Mouse (Mus musculus) midbrain, postnatal 0 days (tissue): ENCODE measurements around the gene Gm1043. TPM values are rescaled to one million over a fixed set of nuclear protein-coding genes. Genes with fewer than 3 reads are reported as not detected.

Experiments
- ATAC-seq: fragments of 200-750 bp; cut with Nextera tagmentation; 2 replicates; pipeline ENCODE4 v1.8.0; 2017; ENCODE audit warnings: moderate number of reproducible peaks, mild to moderate bottlenecking, moderate TSS enrichment, moderate library complexity; ENCODE audit not compliant: low FRiP score
- DNase-seq: peaks from one replicate; pipeline ENCODE4 v3.0.0-alpha.2; 2015; ENCODE audit warnings: low spot score
- H3K27ac ChIP-seq: fragments of 300-500 bp; sonication (generic); 2 replicates; pipeline ENCODE4 v1.5.1; 2014; ENCODE audit warnings: low read depth, mild to moderate bottlenecking, low read length, mixed read lengths
- H3K27me3 ChIP-seq: fragments of 300-500 bp; sonication (generic); 2 replicates; pipeline ENCODE4 v1.6.1; 2014; ENCODE audit warnings: low read length, control low read depth, mixed read lengths; ENCODE audit not compliant: insufficient read depth
- H3K36me3 ChIP-seq: fragments of 300-500 bp; sonication (generic); 2 replicates; pipeline ENCODE4 v1.6.1; 2014; ENCODE audit warnings: low read length, control low read depth, mixed read lengths; ENCODE audit not compliant: insufficient read depth
- H3K4me1 ChIP-seq: fragments of 300-500 bp; sonication (generic); 2 replicates; pipeline ENCODE4 v1.6.1; 2014; ENCODE audit warnings: mild to moderate bottlenecking, control low read depth, antibody characterized with exemption, low read length, mixed read lengths; ENCODE audit not compliant: insufficient read depth
- H3K4me2 ChIP-seq: fragments of 300-500 bp; sonication (generic); 2 replicates; pipeline ENCODE4 v1.6.1; 2014; ENCODE audit warnings: low read depth, mild to moderate bottlenecking, low read length, mixed read lengths; ENCODE audit not compliant: poor library complexity, severe bottlenecking
- H3K4me3 ChIP-seq: fragments of 300-500 bp; sonication (generic); 2 replicates; pipeline ENCODE4 v1.5.1; 2014; ENCODE audit warnings: low read depth, mild to moderate bottlenecking, low read length, moderate library complexity
- H3K9ac ChIP-seq: fragments of 300-500 bp; sonication (generic); replicated peaks from 2 replicates; pipeline ENCODE4 v1.6.1; 2014; ENCODE audit warnings: mild to moderate bottlenecking, low read length, moderate library complexity, mixed read lengths; ENCODE audit not compliant: poor library complexity, severe bottlenecking
- H3K9me3 ChIP-seq: fragments of 300-500 bp; sonication (generic); 2 replicates; pipeline ENCODE4 v1.6.1; 2016; ENCODE audit warnings: low read length, control low read depth
- CTCF ChIP-seq: IDR thresholded peaks from 2 replicates; pipeline ENCODE4 v1.5.1; 2016; ENCODE audit warnings: antibody characterized with exemption, mild to moderate bottlenecking
- WGBS: fragments of 180-500 bp; shearing (Covaris S2); extraction: QIAGEN DNeasy Blood & Tissue Kit; methylation state at CpG from one replicate; pipeline ENCODE4 v1.1.7; 2014; 5-methylcytosine and 5-hydroxymethylcytosine counted together
- polyA plus RNA-seq: library from polyadenylated mRNA; unstranded; fragments of >200 nt; fragmentation: Nextera tagmentation; extraction: Ambion mirVana; gene quantifications from 2 replicates; pipeline ENCODE4 v1.2.1, GENCODE M21; 2015
- total RNA-seq: library from RNA; depleted of rRNA; stranded (reverse); fragments of >200 nt; gene quantifications from 2 replicates; pipeline ENCODE4 v1.2.3, GENCODE M21; 2014

The Gm1043 gene
- total and polyA plus RNA-seq, 2 experiments from 2014 or later: 1.6 to 19.4 TPM

DNA sequence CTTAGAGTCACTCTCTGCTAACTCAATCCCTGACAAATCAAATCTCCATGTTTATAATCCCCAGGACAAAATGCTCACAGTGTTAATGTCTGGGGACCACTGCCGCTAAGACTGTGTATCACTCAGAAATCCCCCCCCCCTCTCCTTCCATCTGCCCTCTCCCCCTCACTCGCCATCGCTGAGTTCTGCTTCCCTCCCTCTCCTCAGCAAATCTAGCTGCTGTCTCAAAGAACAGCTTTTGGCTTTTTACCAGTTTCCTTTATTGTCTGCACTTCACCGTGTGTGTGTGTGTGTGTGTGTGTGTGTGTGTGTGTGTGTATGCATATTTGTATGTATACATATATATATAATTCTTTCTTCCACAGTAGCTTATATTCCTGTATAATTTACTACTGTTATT lies 91.3 kb downstream of the Gm1043 start:
- ATAC-seq (no peak), DNase-seq (peak; percentile 44)
- Histone ChIP-seq H3K9ac (no peak overlapping the region), H3K27ac (no peak overlapping the region; the same call in 1 of the 2 replicates), H3K4me1 (0 out of 2 replicates have a peak, but pooled peaks cover 4% of the 10 kb centered on the region), H3K4me2 (no peak overlapping the region), H3K9me3 (no peaks in the 10 kb centered on the region), H3K4me3 (no peak overlapping the region), H3K27me3 (0 out of 2 replicates have a peak, but pooled peaks cover 3% of the 10 kb centered on the region), H3K36me3 (peaks cover 8% of the 10 kb centered on the region)
- WGBS: 25% methylated on average over 4 of the region's 4 CpGs
- TF ChIP-seq CTCF: no peak

DNA sequence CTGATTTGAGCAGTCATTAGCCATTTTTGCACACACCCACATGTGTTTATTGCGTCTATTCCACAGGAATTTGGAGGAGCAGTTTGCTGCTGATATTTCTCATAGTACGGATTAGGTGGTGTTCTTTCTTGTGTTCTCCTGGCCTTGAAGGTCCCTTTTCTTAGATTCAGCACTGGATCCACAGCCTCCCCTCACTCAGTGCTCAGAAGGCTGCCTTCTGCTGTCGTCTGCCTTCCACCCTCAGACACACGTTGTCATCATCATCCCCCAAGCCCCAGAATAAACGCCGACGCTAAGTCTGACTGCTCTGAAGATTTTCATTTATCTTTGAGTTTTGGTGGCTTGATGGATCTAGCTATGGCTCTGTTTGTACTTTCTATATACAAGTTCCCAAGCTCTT lies 91.9 kb downstream of the Gm1043 start:
- DNase-seq: no peak

GRCm38 (mm10) chr5:37178811-37179210 lies 93.6 kb downstream of the Gm1043 start:
- H3K4me3 ChIP-seq: no peak overlapping the region
- WGBS: 69% methylated on average over 4 of the region's 4 CpGs
- H3K27ac ChIP-seq: no peak overlapping the region
- no peak for DNase-seq
- no peak for TF ChIP-seq CTCF
- no peak overlapping the region for H3K9ac ChIP-seq
- no peak overlapping the region for H3K4me2 ChIP-seq
- H3K27me3 ChIP-seq: 0 out of 2 replicates have a peak, but pooled peaks cover 3% of the 10 kb centered on the region
- H3K9me3 ChIP-seq: no peaks in the 10 kb centered on the region
- no peak for ATAC-seq
- peaks cover 6% of the 10 kb centered on the region for H3K36me3 ChIP-seq
- 0 out of 2 replicates have a peak, but pooled peaks cover 4% of the 10 kb centered on the region for H3K4me1 ChIP-seq

More for the DNA sequence above, 91.9 kb downstream of the Gm1043 start:
- Histone ChIP-seq H3K4me1 (0 out of 2 replicates have a peak, but pooled peaks cover 4% of the 10 kb centered on the region), H3K36me3 (peaks cover 8% of the 10 kb centered on the region), H3K9ac (no peak overlapping the region), H3K9me3 (no peaks in the 10 kb centered on the region), H3K27ac (no peak overlapping the region; the same call in 1 of the 2 replicates), H3K4me3 (no peak overlapping the region), H3K4me2 (no peak overlapping the region), H3K27me3 (0 out of 2 replicates have a peak, but pooled peaks cover 3% of the 10 kb centered on the region)
- no peak for TF ChIP-seq CTCF
- no peak for ATAC-seq
- 62% methylated on average over 7 of the region's 7 CpGs for WGBS

GRCm38 (mm10) chr5:37179872-37180271 lies 94.7 kb downstream of the Gm1043 start:
- Histone ChIP-seq H3K9me3 (no peaks in the 10 kb centered on the region), H3K27me3 (no peaks in the 10 kb centered on the region), H3K4me2 (no peak overlapping the region), H3K27ac (no peak overlapping the region), H3K4me3 (no peak overlapping the region), H3K36me3 (no peaks in the 10 kb centered on the region), H3K9ac (no peak overlapping the region), H3K4me1 (0 out of 2 replicates have a peak, but pooled peaks cover 4% of the 10 kb centered on the region)
- 90% methylated on average over 9 of the region's 9 CpGs for WGBS
- no peak for TF ChIP-seq CTCF
- DNase-seq: no peak
- ATAC-seq: no peak

- DNase-seq: no peak
- Histone ChIP-seq H3K36me3 (no peaks in the 10 kb centered on the region), H3K27ac (no peak overlapping the region), H3K4me1 (0 out of 2 replicates have a peak, but pooled peaks cover 4% of the 10 kb centered on the region), H3K9ac (no peak overlapping the region), H3K9me3 (no peaks in the 10 kb centered on the region), H3K4me2 (no peak overlapping the region), H3K27me3 (no peaks in the 10 kb centered on the region), H3K4me3 (no peak overlapping the region)
- 69% methylated on average over 1 of the region's 1 CpGs for WGBS
- TF ChIP-seq CTCF: peak; percentile 37
- no peak for ATAC-seq
Observed at GRCm38 (mm10) chr5:37180624-37181023, 95.5 kb downstream of the Gm1043 start.

DNA sequence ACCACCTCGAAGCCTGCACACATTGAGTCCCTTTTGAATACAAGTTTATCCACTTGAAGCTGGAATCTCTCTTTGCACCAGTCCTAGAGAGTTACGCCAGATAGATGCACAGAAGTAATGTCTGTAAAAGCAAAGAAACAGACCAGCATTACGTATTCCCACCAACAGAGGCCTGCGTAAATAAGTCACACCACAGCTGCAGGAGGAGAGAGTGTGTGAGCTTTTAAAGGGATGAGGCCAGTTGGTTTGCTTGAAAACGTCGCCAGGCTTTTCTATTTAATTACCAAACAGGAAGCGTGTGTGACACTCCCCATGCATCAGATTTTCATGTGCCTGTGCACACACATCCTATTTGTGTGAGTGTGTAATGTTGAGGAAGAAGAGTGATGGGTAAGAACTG lies 99.4 kb downstream of the Gm1043 start:
- 72% methylated on average over 7 of the region's 7 CpGs for WGBS
- ATAC-seq: no peak
- no peaks in the 10 kb centered on the region for H3K36me3 ChIP-seq
- H3K4me2 ChIP-seq: no peak overlapping the region
- no peak for TF ChIP-seq CTCF
- no peak overlapping the region for H3K4me3 ChIP-seq
- no peaks in the 10 kb centered on the region for H3K4me1 ChIP-seq
- H3K27me3 ChIP-seq: no peaks in the 10 kb centered on the region
- H3K27ac ChIP-seq: no peak overlapping the region
- DNase-seq: no peak
- H3K9ac ChIP-seq: no peak overlapping the region
- H3K9me3 ChIP-seq: no peaks in the 10 kb centered on the region
